Mouse (Mus musculus) C2C12 (cell line): Measurements from ENCODE around the gene Dst. TPM values are rescaled to one million over a fixed set of nuclear protein-coding genes. Genes with fewer than 3 reads are reported as not detected.

ENCODE experiments used
- H3K27me3 ChIP-seq: one replicate; pipeline ENCODE4 v1.6.1; 2011; ENCODE audit not compliant: control insufficient read depth, insufficient read depth, insufficient read length
- H3K36me3 ChIP-seq: one replicate; pipeline ENCODE4 v1.6.1; 2011; ENCODE audit not compliant: control insufficient read depth, insufficient read depth
- H3K4me3 ChIP-seq: one replicate; pipeline ENCODE4 v1.5.1; 2011; ENCODE audit warnings: mild to moderate bottlenecking, control low read depth; ENCODE audit not compliant: poor library complexity, insufficient read depth, severe bottlenecking
- H3K79me2 ChIP-seq: one replicate; pipeline ENCODE4 v1.6.1; 2011; ENCODE audit not compliant: control insufficient read depth, insufficient read depth
- H3K79me3 ChIP-seq: one replicate; pipeline ENCODE4 v1.6.1; 2011; ENCODE audit warnings: low read depth, control low read depth
- H3ac ChIP-seq: one replicate; pipeline ENCODE3; 2011; ENCODE audit warnings: low read depth; ENCODE audit not compliant: control insufficient read depth, insufficient read length
- CEBPB ChIP-seq: IDR thresholded peaks from one replicate; pipeline ENCODE4 v1.6.1; 2011; ENCODE audit warnings: low read depth, mild to moderate bottlenecking, control low read depth, moderate library complexity
- CTCF ChIP-seq: IDR thresholded peaks from one replicate; pipeline ENCODE4 v1.5.1; 2011; ENCODE audit not compliant: control insufficient read depth, insufficient read depth, insufficient read length
- FOSL1 ChIP-seq: IDR thresholded peaks from one replicate; pipeline ENCODE4 v1.8.0; 2011; ENCODE audit warnings: mild to moderate bottlenecking, low read length; ENCODE audit not compliant: poor library complexity, insufficient read depth, severe bottlenecking
- MAX ChIP-seq: IDR thresholded peaks from one replicate; pipeline ENCODE4 v1.6.1; 2011; ENCODE audit warnings: mild to moderate bottlenecking, control low read depth
- MYOD1 ChIP-seq: IDR thresholded peaks from one replicate; pipeline ENCODE4 v1.6.1; 2011; ENCODE audit warnings: low read depth; ENCODE audit not compliant: control insufficient read depth, insufficient read length
- MYOG ChIP-seq: IDR thresholded peaks from one replicate; pipeline ENCODE4 v1.6.1; 2011; ENCODE audit not compliant: control insufficient read depth, insufficient read length; ENCODE audit errors: extremely low read depth
- USF1 ChIP-seq: IDR thresholded peaks from one replicate; pipeline ENCODE4 v1.6.1; 2011; ENCODE audit warnings: low read depth, mild to moderate bottlenecking, control low read depth, moderate library complexity
- polyA plus RNA-seq: library from polyadenylated mRNA; unstranded; fragments of >200 nt; fragmentation: generic; extraction: Trizol; gene quantifications from one replicate; pipeline ENCODE4 v1.2.1, GENCODE M21; 2012; ENCODE audit warnings: missing spikeins

Gene Dst
- polyA plus RNA-seq, 1 experiment, result 26.5 TPM

DNA sequence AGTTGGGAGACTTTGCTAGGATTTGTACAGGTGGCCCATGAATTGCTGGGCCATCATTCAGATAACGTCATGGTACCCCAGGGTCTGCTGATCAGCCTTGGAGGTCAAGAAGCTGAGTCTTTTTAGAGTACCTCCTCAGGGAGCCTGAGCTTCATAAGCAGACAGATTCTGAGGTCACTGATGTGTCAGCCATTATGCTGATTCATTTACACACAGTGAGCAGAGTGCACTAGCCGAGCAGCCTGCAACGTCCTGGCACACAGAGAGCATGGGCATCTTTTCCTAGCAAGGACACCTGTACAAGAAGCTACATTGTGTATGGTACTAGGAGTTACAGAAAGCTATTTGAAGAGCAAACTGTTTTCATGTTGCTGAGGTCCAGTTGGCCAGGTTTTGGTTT, 134.3 kb downstream of the Dst start:
- Histone ChIP-seq H3K27me3 (no peaks in the 10 kb centered on the region), H3K79me3 (peaks cover 55% of the 10 kb centered on the region), H3K4me3 (no peak overlapping the region), H3ac (no peak overlapping the region), H3K36me3 (peaks cover under 1% of the 10 kb centered on the region), H3K79me2 (peaks cover 92% of the 10 kb centered on the region)
- no peak for TF ChIP-seq FOSL1
- peak; percentile 26 for TF ChIP-seq MYOD1

DNA sequence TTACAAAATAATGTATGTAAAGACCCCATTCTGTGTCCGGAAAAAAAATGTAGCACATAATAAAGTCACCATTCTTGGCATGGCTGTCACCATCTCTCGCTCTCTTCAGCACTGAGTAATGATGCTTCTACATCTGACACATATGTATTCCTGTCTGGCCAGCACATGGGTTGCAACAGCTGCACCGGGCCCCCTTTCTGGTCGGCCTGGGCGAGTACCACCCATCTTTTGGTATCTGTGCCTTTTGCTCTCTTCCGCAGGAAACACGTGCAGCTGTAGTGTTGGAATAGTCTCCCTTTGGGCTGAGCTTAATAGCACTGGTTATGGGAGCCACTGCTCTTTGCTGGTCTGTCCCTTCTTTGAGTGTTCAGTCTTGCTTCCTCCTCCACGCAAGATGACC, 135.3 kb downstream of the Dst start:
- Histone ChIP-seq H3K36me3 (no peaks in the 10 kb centered on the region), H3K79me2 (peaks cover 92% of the 10 kb centered on the region), H3K4me3 (no peak overlapping the region), H3ac (no peak overlapping the region), H3K27me3 (no peaks in the 10 kb centered on the region), H3K79me3 (peaks cover 52% of the 10 kb centered on the region)
- no peak for TF ChIP-seq FOSL1
- peak; percentile 34 for TF ChIP-seq USF1
- TF ChIP-seq MAX, result peak; percentile 85
- TF ChIP-seq CTCF, result no peak
- TF ChIP-seq MYOG, result no peak
- no peak for TF ChIP-seq CEBPB
- peak; percentile 79 for TF ChIP-seq MYOD1

DNA sequence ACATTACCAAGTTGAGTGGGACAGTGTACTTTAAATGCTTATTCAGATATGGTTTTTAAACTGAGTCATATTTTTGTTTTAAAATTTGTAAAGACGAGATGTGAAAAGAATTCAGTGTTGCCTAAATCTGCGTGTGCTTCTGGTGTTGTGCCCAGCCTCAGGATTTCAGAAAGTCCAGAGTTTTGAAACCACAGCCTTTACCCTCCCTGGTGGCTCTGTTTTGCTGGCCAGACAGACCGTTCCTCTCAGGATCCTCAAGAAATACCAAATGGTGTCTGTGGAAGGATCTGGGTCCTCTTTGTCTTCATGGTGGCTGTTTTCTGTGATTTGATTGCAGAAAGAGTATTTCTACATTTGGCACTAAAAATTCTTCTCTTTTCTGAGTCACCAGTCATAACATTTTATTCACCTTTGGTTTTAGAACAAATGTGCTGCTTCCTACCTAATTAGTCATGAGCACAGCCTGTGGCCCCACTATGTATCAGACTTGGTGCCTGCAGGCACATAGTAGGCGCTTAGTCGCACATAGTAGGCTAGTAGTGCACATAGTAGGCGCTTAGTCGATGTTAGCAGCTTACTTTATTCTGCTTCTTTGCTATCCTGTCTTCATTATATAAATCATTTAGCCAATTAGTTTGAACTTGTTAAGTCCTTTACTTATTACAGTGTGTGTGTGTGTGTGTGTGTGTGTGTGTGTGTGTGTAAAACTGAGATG, 136.0 kb downstream of the Dst start:
- TF ChIP-seq CEBPB, result peak; percentile 38
- TF ChIP-seq FOSL1, result no peak
- Histone ChIP-seq H3K79me2 (peaks cover 92% of the 10 kb centered on the region), H3K79me3 (peaks cover 51% of the 10 kb centered on the region), H3ac (no peak overlapping the region), H3K4me3 (no peak overlapping the region), H3K27me3 (no peaks in the 10 kb centered on the region), H3K36me3 (no peaks in the 10 kb centered on the region)

DNA sequence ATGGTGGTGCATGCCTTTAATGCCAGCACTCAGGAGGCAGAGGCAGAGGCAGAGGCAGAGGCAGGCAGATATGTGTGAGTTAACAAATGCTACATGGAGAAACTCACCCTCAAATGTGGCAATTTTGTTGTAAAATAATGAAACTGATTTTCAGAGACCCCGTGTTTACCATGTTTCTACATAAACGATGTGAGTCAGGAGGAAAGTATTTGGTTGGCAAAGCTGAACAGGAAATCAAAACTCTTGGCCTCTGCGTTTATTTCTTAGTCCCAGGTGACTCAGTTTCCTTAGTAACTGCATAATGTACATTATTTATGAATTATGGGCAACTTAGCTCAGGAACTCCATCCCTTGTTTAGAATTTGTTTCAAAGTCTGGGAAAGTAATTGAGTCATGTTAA, 136.7 kb downstream of the Dst start:
- H3K4me3 ChIP-seq, result no peak overlapping the region
- H3K79me3 ChIP-seq, result peaks cover 48% of the 10 kb centered on the region
- peaks cover 92% of the 10 kb centered on the region for H3K79me2 ChIP-seq
- H3K36me3 ChIP-seq, result no peaks in the 10 kb centered on the region
- no peaks in the 10 kb centered on the region for H3K27me3 ChIP-seq
- H3ac ChIP-seq, result no peak overlapping the region
- peak; percentile 26 for TF ChIP-seq FOSL1
- TF ChIP-seq MAX, result no peak
- TF ChIP-seq CEBPB, result peak; percentile 81

DNA sequence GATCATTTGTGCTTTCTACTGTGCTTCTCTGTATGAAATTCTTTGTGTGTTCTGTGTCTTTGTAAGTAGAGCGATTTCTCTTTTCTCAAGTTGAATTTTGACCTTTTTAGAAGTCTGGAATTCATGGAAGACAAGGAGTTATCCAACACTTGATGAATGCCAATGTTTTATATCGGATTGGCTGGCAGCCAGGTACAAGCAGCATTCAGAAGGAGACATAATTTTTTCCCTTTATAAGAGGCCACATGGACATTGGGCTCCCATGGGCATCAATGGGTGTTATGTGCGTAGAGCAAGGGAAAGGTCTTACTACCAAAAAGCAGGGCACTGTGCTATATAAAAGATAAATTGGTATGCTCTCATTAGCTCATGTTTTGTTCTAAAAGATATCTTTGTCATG, 139.3 kb downstream of the Dst start:
- Histone ChIP-seq H3K27me3 (no peaks in the 10 kb centered on the region), H3K79me2 (peaks cover 95% of the 10 kb centered on the region), H3ac (no peak overlapping the region), H3K79me3 (peaks cover 66% of the 10 kb centered on the region), H3K4me3 (no peak overlapping the region), H3K36me3 (no peaks in the 10 kb centered on the region)
- no peak for TF ChIP-seq USF1

GRCm38 (mm10) chr1:34051251-34051650, 143.2 kb downstream of the Dst start:
- Histone ChIP-seq H3K79me3 (peaks cover 84% of the 10 kb centered on the region), H3K36me3 (no peaks in the 10 kb centered on the region), H3K79me2 (peaks cover 100% of the 10 kb centered on the region), H3K27me3 (no peaks in the 10 kb centered on the region), H3K4me3 (no peak overlapping the region), H3ac (no peak overlapping the region)
- TF ChIP-seq MYOD1 (no peak), MAX (no peak), USF1 (no peak), CEBPB (no peak), FOSL1 (no peak), CTCF (no peak)
